ENCODE assay signal across 13 mouse cellular contexts in genomic region chr13:34299351-34300333, GRCm38 (mm10). TPM values are rescaled to one million over a fixed set of nuclear protein-coding genes. Genes with fewer than 3 reads are reported as not detected.
DNase-seq lines count a peak whose midpoint lies in the region; ATAC-seq and TF ChIP-seq lines count a peak whose summit lies in the region.
"Had no signal": no experiment of that assay in that cellular context is flagged by ENCODE, and none has a peak within 500 bp of the region (broad histone marks: within the 10 kb centered on the region; RNA-seq: fewer than 3 reads in every experiment).

No protein-coding gene starts in this region.

- 0 out of 2 replicates have a peak, but pooled peaks have one; percentile 43 for ATAC-seq in embryonic facial prominence, embryonic 13.5 days (ENCODE audit: insufficient number of reproducible peaks, insufficient read depth, low FRiP score, low TSS enrichment, low read depth)
- ATAC-seq in lung, embryonic 16.5 days (ENCODE audit: low read depth): no peak
- ATAC-seq in limb, embryonic 14.5 days (ENCODE audit: low FRiP score, low read depth): peak; percentile 26; the same call in 1 of the 2 replicates
- ATAC-seq in stomach, postnatal 0 days (ENCODE audit: low FRiP score, low TSS enrichment): peak; percentile 95
- ATAC-seq: activated CD4-positive, CD25-positive, alpha-beta regulatory T cell, adult 4 months had no signal

- no peaks in the 10 kb centered on the region for H3K9me3 ChIP-seq in embryonic facial prominence, embryonic 13.5 days
- no peaks in the 10 kb centered on the region for H3K9me3 ChIP-seq in embryonic facial prominence, embryonic 10.5 days
- H3K9me3 ChIP-seq in lung, embryonic 16.5 days (ENCODE audit: control insufficient read depth, low read length): no peaks in the 10 kb centered on the region
- H3K9me3 ChIP-seq in limb, embryonic 14.5 days (ENCODE audit: control insufficient read depth, low read length): no peaks in the 10 kb centered on the region
- no peaks in the 10 kb centered on the region for H3K9me3 ChIP-seq in stomach, postnatal 0 days (ENCODE audit: control insufficient read depth, low read length)
- H3K9me3 ChIP-seq: embryonic facial prominence, embryonic 12.5 days had no signal

- no peak overlapping the region for H3K4me2 ChIP-seq in embryonic facial prominence, embryonic 13.5 days
- no peak overlapping the region for H3K4me2 ChIP-seq in lung, embryonic 16.5 days (ENCODE audit: low read depth, low read length)
- no peak overlapping the region for H3K4me2 ChIP-seq in limb, embryonic 14.5 days (replicated peaks; ENCODE audit: low read depth, low read length, severe bottlenecking)
- H3K4me2 ChIP-seq in stomach, postnatal 0 days (replicated peaks; ENCODE audit: low read depth): no peak overlapping the region
- H3K4me2 ChIP-seq: embryonic facial prominence, embryonic 12.5 days had no signal

- H3K27ac ChIP-seq in embryonic facial prominence, embryonic 13.5 days: no peak overlapping the region
- no peak overlapping the region for H3K27ac ChIP-seq in embryonic facial prominence, embryonic 10.5 days (replicated peaks)
- peak overlapping the region; percentile 18; the same call in 1 of the 2 replicates for H3K27ac ChIP-seq in lung, embryonic 16.5 days (ENCODE audit: low read length)
- H3K27ac ChIP-seq in limb, embryonic 14.5 days (replicated peaks; ENCODE audit: low read depth, low read length): no peak overlapping the region
- H3K27ac ChIP-seq in stomach, postnatal 0 days (replicated peaks): peak overlapping the region; percentile 67
- H3K27ac ChIP-seq: embryonic facial prominence, embryonic 12.5 days had no signal

- TF ChIP-seq CTCF in stomach, postnatal 0 days (IDR thresholded peaks at IDR 0.05; ENCODE audit: low read depth): peak; percentile 72

- no peaks in the 10 kb centered on the region; the same call in 1 of the 2 replicates for H3K36me3 ChIP-seq in embryonic facial prominence, embryonic 13.5 days
- 0 out of 2 replicates have a peak, but pooled peaks cover 16% of the 10 kb centered on the region for H3K36me3 ChIP-seq in embryonic facial prominence, embryonic 10.5 days (replicated peaks)
- no peaks in the 10 kb centered on the region for H3K36me3 ChIP-seq in lung, embryonic 16.5 days (ENCODE audit: control insufficient read depth, insufficient read depth, low read length)
- H3K36me3 ChIP-seq in limb, embryonic 14.5 days (ENCODE audit: control insufficient read depth, insufficient read depth, low read length): no peaks in the 10 kb centered on the region
- H3K36me3 ChIP-seq in stomach, postnatal 0 days (ENCODE audit: control insufficient read depth, insufficient read depth, low read length): no peaks in the 10 kb centered on the region; the same call in 1 of the 2 replicates
- H3K36me3 ChIP-seq: embryonic facial prominence, embryonic 12.5 days had no signal

- WGBS in embryonic facial prominence, embryonic 13.5 days: 75% methylated on average over 7 of the region's 7 CpGs
- 86% methylated on average over 7 of the region's 7 CpGs for WGBS in embryonic facial prominence, embryonic 10.5 days
- 54% methylated on average over 7 of the region's 7 CpGs for WGBS in lung, embryonic 16.5 days
- 51% methylated on average over 7 of the region's 7 CpGs for WGBS in limb, embryonic 14.5 days
- WGBS in stomach, postnatal 0 days: 56% methylated on average over 7 of the region's 7 CpGs

- TF ChIP-seq POLR2A in limb, embryonic 14.5 days (IDR thresholded peaks at IDR 0.05; ENCODE audit: borderline replicate concordance, extremely low read depth, insufficient read depth, insufficient read length): no peak

- no peak for DNase-seq in embryonic facial prominence, embryonic 10.5 days (ENCODE audit: low spot score)
- DNase-seq in lung, adult 18-20 months: no peak
- DNase-seq in limb, embryonic 14.5 days (ENCODE audit: low spot score): no peak
- DNase-seq in stomach, postnatal 0 days (ENCODE audit: low spot score): peak; percentile 68
- no peak for DNase-seq in ovary, postnatal 36 days (ENCODE audit: low spot score)
- DNase-seq in adrenal gland, postnatal 14 days: no peak
- DNase-seq: right cerebral cortex, adult 18-20 months; thymus, postnatal 36 days had no signal

- no peak for TF ChIP-seq EP300 in stomach, postnatal 0 days (optimal IDR thresholded peaks at IDR 0.05)

- H3K4me3 ChIP-seq in embryonic facial prominence, embryonic 13.5 days: no peak overlapping the region
- no peak overlapping the region for H3K4me3 ChIP-seq in embryonic facial prominence, embryonic 10.5 days
- no peak overlapping the region for H3K4me3 ChIP-seq in lung, embryonic 16.5 days (ENCODE audit: low read length)
- no peak overlapping the region for H3K4me3 ChIP-seq in limb, embryonic 14.5 days (replicated peaks; ENCODE audit: low read length)
- H3K4me3 ChIP-seq in stomach, postnatal 0 days (ENCODE audit: low read depth, low read length): no peak overlapping the region
- H3K4me3 ChIP-seq: embryonic facial prominence, embryonic 12.5 days had no signal

- H3K4me1 ChIP-seq in embryonic facial prominence, embryonic 13.5 days: peaks cover 6% of the 10 kb centered on the region
- peaks cover 18% of the 10 kb centered on the region for H3K4me1 ChIP-seq in embryonic facial prominence, embryonic 10.5 days
- peaks cover 11% of the 10 kb centered on the region for H3K4me1 ChIP-seq in lung, embryonic 16.5 days (replicated peaks; ENCODE audit: control insufficient read depth, insufficient read depth, low read length)
- peaks cover 6% of the 10 kb centered on the region; the same call in 1 of the 2 replicates for H3K4me1 ChIP-seq in limb, embryonic 14.5 days (ENCODE audit: control insufficient read depth, insufficient read depth, low read length)
- no peaks in the 10 kb centered on the region for H3K4me1 ChIP-seq in stomach, postnatal 0 days (replicated peaks; ENCODE audit: control insufficient read depth, insufficient read depth)
- H3K4me1 ChIP-seq: embryonic facial prominence, embryonic 12.5 days had no signal

- H3K9ac ChIP-seq in embryonic facial prominence, embryonic 13.5 days: no peak overlapping the region
- H3K9ac ChIP-seq in lung, embryonic 16.5 days (ENCODE audit: low read length): no peak overlapping the region
- no peak overlapping the region for H3K9ac ChIP-seq in limb, embryonic 14.5 days (ENCODE audit: low read depth, low read length, severe bottlenecking)
- H3K9ac ChIP-seq in stomach, postnatal 0 days (ENCODE audit: low read length): no peak overlapping the region
- H3K9ac ChIP-seq: embryonic facial prominence, embryonic 12.5 days had no signal

- no peaks in the 10 kb centered on the region for H3K27me3 ChIP-seq in embryonic facial prominence, embryonic 13.5 days
- no peaks in the 10 kb centered on the region for H3K27me3 ChIP-seq in embryonic facial prominence, embryonic 10.5 days (replicated peaks; ENCODE audit: low read depth, poor library complexity, severe bottlenecking)
- no peaks in the 10 kb centered on the region for H3K27me3 ChIP-seq in lung, embryonic 16.5 days (ENCODE audit: control insufficient read depth, insufficient read depth, low read depth, low read length)
- H3K27me3 ChIP-seq in limb, embryonic 14.5 days (ENCODE audit: control insufficient read depth, insufficient read depth, low read length): no peaks in the 10 kb centered on the region
- no peaks in the 10 kb centered on the region for H3K27me3 ChIP-seq in stomach, postnatal 0 days (ENCODE audit: control insufficient read depth, insufficient read depth, low read length)
- H3K27me3 ChIP-seq: embryonic facial prominence, embryonic 12.5 days had no signal

RNA-seq across cellular contexts. Expression of gene Slc22a23, which starts 45.3 kb away (rescaled TPM):
- 3.3 and 3.6 TPM in 2 replicates for polyA plus RNA-seq in embryonic facial prominence, embryonic 13.5 days (2015; fragmentation: Nextera tagmentation; extraction: Ambion mirVana)
- polyA plus RNA-seq in embryonic facial prominence, embryonic 10.5 days (2016; fragmentation: Nextera tagmentation; extraction: Ambion mirVana): 2.9 and 3.1 TPM in 2 replicates
- 3.8 and 4.4 TPM in 2 replicates for polyA plus RNA-seq in lung, embryonic 16.5 days (2015; fragmentation: Nextera tagmentation; extraction: Ambion mirVana)
- 16.6 and 22.5 TPM in 2 replicates for polyA plus RNA-seq in limb, embryonic 14.5 days (2012; rRNA removed)
- polyA plus RNA-seq in limb, embryonic 14.5 days (2014; fragmentation: Nextera tagmentation; extraction: Ambion mirVana): 6.4 and 8.5 TPM in 2 replicates
- polyA plus RNA-seq in stomach, postnatal 0 days (2015; fragmentation: Nextera tagmentation; extraction: Ambion mirVana): 6.9 and 7.5 TPM in 2 replicates
- 7.8 and 11.3 TPM in 2 replicates for total RNA-seq in adrenal gland, postnatal 14 days (2021)
- total RNA-seq: granulocyte monocyte progenitor cell, adult 5-6 weeks had no signal

Comparison
In these comparisons a context has a peak if more than half of its experiments do, and no peak if none do; other contexts are left out.
1. H3K27ac ChIP-seq: peak in lung, embryonic 16.5 days (single experiment) and stomach, postnatal 0 days (single experiment); none in embryonic facial prominence, embryonic 13.5 days (single experiment), embryonic facial prominence, embryonic 10.5 days (single experiment) and limb, embryonic 14.5 days (single experiment).